Mouse (Mus musculus): Measurements from ENCODE around the gene Nuak2. TPM values are rescaled to one million over a fixed set of nuclear protein-coding genes. Genes with fewer than 3 reads are reported as not detected.
"Not testable (repeated sequence)": the region's sequence is repeated elsewhere in the genome, so short reads cannot be mapped to it uniquely, and the experiment has no call there.

Nuak2 gene
- polyA plus RNA-seq, 1 experiment from 2014 or later = 105 TPM

- not testable (repeated sequence) for H3K36me3 ChIP-seq (ENCODE audit: control insufficient read depth, insufficient read depth, low read length); H3K27ac ChIP-seq (ENCODE audit: low read depth, low read length); H3K9ac ChIP-seq (ENCODE audit: low read length); H3K9me3 ChIP-seq (ENCODE audit: control insufficient read depth, low read length); H3K4me2 ChIP-seq; ATAC-seq (ENCODE audit: low FRiP score); H3K4me1 ChIP-seq (ENCODE audit: control insufficient read depth, insufficient read depth, low read length); DNase-seq (ENCODE audit: low spot score, missing footprints); H3K4me3 ChIP-seq (ENCODE audit: low read depth, low read length); H3K27me3 ChIP-seq (ENCODE audit: control insufficient read depth, insufficient read depth, low read length)
These were observed 33.1 kb downstream of the Nuak2 start for GRCm38 (mm10) chr1:132349049-132349448.

- H3K9me3 ChIP-seq (ENCODE audit: control insufficient read depth, low read length); H3K27ac ChIP-seq (ENCODE audit: low read depth, low read length); H3K36me3 ChIP-seq (ENCODE audit: control insufficient read depth, insufficient read depth, low read length); H3K9ac ChIP-seq (ENCODE audit: low read length); H3K4me2 ChIP-seq; ATAC-seq (ENCODE audit: low FRiP score); H3K27me3 ChIP-seq (ENCODE audit: control insufficient read depth, insufficient read depth, low read length); DNase-seq (ENCODE audit: low spot score, missing footprints); H3K4me3 ChIP-seq (ENCODE audit: low read depth, low read length); H3K4me1 ChIP-seq (ENCODE audit: control insufficient read depth, insufficient read depth, low read length): not testable (repeated sequence)
- WGBS = 98% methylated on average over 3 of the region's 3 CpGs
These were observed 33.7 kb downstream of the Nuak2 start for GRCm38 (mm10) chr1:132349601-132350000.

GRCm38 (mm10) chr1:132351058-132351457 lies 35.1 kb downstream of the Nuak2 start:
- Histone ChIP-seq H3K4me1 (ENCODE audit: control insufficient read depth, insufficient read depth, low read length) (peaks cover 14% of the 10 kb centered on the region), H3K9ac (ENCODE audit: low read length) (no peak overlapping the region), H3K4me2 (no peak overlapping the region), H3K36me3 (ENCODE audit: control insufficient read depth, insufficient read depth, low read length) (no peaks in the 10 kb centered on the region), H3K9me3 (ENCODE audit: control insufficient read depth, low read length) (peaks cover 4% of the 10 kb centered on the region; the same call in 1 of the 2 replicates), H3K27ac (ENCODE audit: low read depth, low read length) (no peak overlapping the region), H3K4me3 (ENCODE audit: low read depth, low read length) (no peak overlapping the region), H3K27me3 (ENCODE audit: control insufficient read depth, insufficient read depth, low read length) (no peaks in the 10 kb centered on the region)
- DNase-seq (ENCODE audit: low spot score, missing footprints) (no peak), ATAC-seq (ENCODE audit: low FRiP score) (no peak)
- 93% methylated on average over 4 of the region's 4 CpGs for WGBS

- no peak for DNase-seq (ENCODE audit: low spot score, missing footprints)
- peaks cover 7% of the 10 kb centered on the region for H3K36me3 ChIP-seq (ENCODE audit: control insufficient read depth, insufficient read depth, low read length)
These were observed 37.5 kb downstream of the Nuak2 start for GRCm38 (mm10) chr1:132353389-132353788.

GRCm38 (mm10) chr1:132354234-132354633 lies 38.3 kb downstream of the Nuak2 start:
- H3K9ac ChIP-seq (ENCODE audit: low read length) = no peak overlapping the region; the same call in 1 of the 2 replicates
- H3K4me2 ChIP-seq = no peak overlapping the region
- H3K36me3 ChIP-seq (ENCODE audit: control insufficient read depth, insufficient read depth, low read length) = peaks cover 14% of the 10 kb centered on the region
- peaks cover 4% of the 10 kb centered on the region; the same call in 1 of the 2 replicates for H3K9me3 ChIP-seq (ENCODE audit: control insufficient read depth, low read length)
- 80% methylated on average over 9 of the region's 9 CpGs for WGBS
- ATAC-seq (ENCODE audit: low FRiP score) (no peak), DNase-seq (ENCODE audit: low spot score, missing footprints) (no peak)
- H3K27ac ChIP-seq (ENCODE audit: low read depth, low read length) = no peak overlapping the region
- H3K4me3 ChIP-seq (ENCODE audit: low read depth, low read length) = no peak overlapping the region
- H3K4me1 ChIP-seq (ENCODE audit: control insufficient read depth, insufficient read depth, low read length) = peaks cover 14% of the 10 kb centered on the region
- no peaks in the 10 kb centered on the region for H3K27me3 ChIP-seq (ENCODE audit: control insufficient read depth, insufficient read depth, low read length)

More at GRCm38 (mm10) chr1:132353389-132353788, 37.5 kb downstream of the Nuak2 start:
- H3K4me1 ChIP-seq (ENCODE audit: control insufficient read depth, insufficient read depth, low read length) = peaks cover 14% of the 10 kb centered on the region
- no peak overlapping the region for H3K4me3 ChIP-seq (ENCODE audit: low read depth, low read length)
- WGBS = 71% methylated on average over 5 of the region's 5 CpGs
- no peak overlapping the region for H3K27ac ChIP-seq (ENCODE audit: low read depth, low read length)
- H3K9me3 ChIP-seq (ENCODE audit: control insufficient read depth, low read length) = peaks cover 4% of the 10 kb centered on the region; the same call in 1 of the 2 replicates
- ATAC-seq (ENCODE audit: low FRiP score) = no peak
- no peak overlapping the region for H3K4me2 ChIP-seq
- no peak overlapping the region for H3K9ac ChIP-seq (ENCODE audit: low read length)
- no peaks in the 10 kb centered on the region for H3K27me3 ChIP-seq (ENCODE audit: control insufficient read depth, insufficient read depth, low read length)

- H3K9ac ChIP-seq (ENCODE audit: low read length) = peak overlapping the region; percentile 44
- WGBS = 49% methylated on average over 6 of the region's 6 CpGs
- peak; percentile 57; the same call in 1 of the 2 replicates for ATAC-seq (ENCODE audit: low FRiP score)
- DNase-seq (ENCODE audit: low spot score, missing footprints) = no peak
- H3K36me3 ChIP-seq (ENCODE audit: control insufficient read depth, insufficient read depth, low read length) = peaks cover 18% of the 10 kb centered on the region
- no peak overlapping the region for H3K4me2 ChIP-seq
- peaks cover 4% of the 10 kb centered on the region; the same call in 1 of the 2 replicates for H3K9me3 ChIP-seq (ENCODE audit: control insufficient read depth, low read length)
- peaks cover 14% of the 10 kb centered on the region for H3K4me1 ChIP-seq (ENCODE audit: control insufficient read depth, insufficient read depth, low read length)
- H3K4me3 ChIP-seq (ENCODE audit: low read depth, low read length) = no peak overlapping the region
- H3K27ac ChIP-seq (ENCODE audit: low read depth, low read length) = no peak overlapping the region
- no peaks in the 10 kb centered on the region for H3K27me3 ChIP-seq (ENCODE audit: control insufficient read depth, insufficient read depth, low read length)
These were observed 39.3 kb downstream of the Nuak2 start for GRCm38 (mm10) chr1:132355162-132355601.

- Histone ChIP-seq H3K27me3 (ENCODE audit: control insufficient read depth, insufficient read depth, low read length) (no peaks in the 10 kb centered on the region), H3K4me1 (ENCODE audit: control insufficient read depth, insufficient read depth, low read length) (peaks cover 14% of the 10 kb centered on the region), H3K9ac (ENCODE audit: low read length) (peak overlapping the region; percentile 44), H3K27ac (ENCODE audit: low read depth, low read length) (peak overlapping the region; percentile 51; the same call in 1 of the 2 replicates), H3K4me3 (ENCODE audit: low read depth, low read length) (no peak overlapping the region), H3K4me2 (no peak overlapping the region), H3K36me3 (ENCODE audit: control insufficient read depth, insufficient read depth, low read length) (peaks cover 23% of the 10 kb centered on the region), H3K9me3 (ENCODE audit: control insufficient read depth, low read length) (peaks cover 2% of the 10 kb centered on the region; the same call in 1 of the 2 replicates)
- WGBS = 0% methylated on average over 3 of the region's 3 CpGs
- ATAC-seq (ENCODE audit: low FRiP score) (peak; percentile 81), DNase-seq (ENCODE audit: low spot score, missing footprints) (peak; percentile 99)
These were observed 39.9 kb downstream of the Nuak2 start for GRCm38 (mm10) chr1:132355841-132356242.

GRCm38 (mm10) chr1:132356841-132357240 lies 40.9 kb downstream of the Nuak2 start:
- DNase-seq (ENCODE audit: low spot score, missing footprints) = no peak
- no peak overlapping the region for H3K4me2 ChIP-seq
- no peak overlapping the region for H3K27ac ChIP-seq (ENCODE audit: low read depth, low read length)
- H3K36me3 ChIP-seq (ENCODE audit: control insufficient read depth, insufficient read depth, low read length) = peaks cover 28% of the 10 kb centered on the region
- 83% methylated on average over 1 of the region's 1 CpGs for WGBS
- ATAC-seq (ENCODE audit: low FRiP score) = no peak
- H3K27me3 ChIP-seq (ENCODE audit: control insufficient read depth, insufficient read depth, low read length) = no peaks in the 10 kb centered on the region
- no peaks in the 10 kb centered on the region for H3K9me3 ChIP-seq (ENCODE audit: control insufficient read depth, low read length)
- peaks cover 14% of the 10 kb centered on the region for H3K4me1 ChIP-seq (ENCODE audit: control insufficient read depth, insufficient read depth, low read length)
- no peak overlapping the region for H3K9ac ChIP-seq (ENCODE audit: low read length)
- no peak overlapping the region for H3K4me3 ChIP-seq (ENCODE audit: low read depth, low read length)

- Histone ChIP-seq H3K4me3 (ENCODE audit: low read depth, low read length) (no peak overlapping the region), H3K4me2 (no peak overlapping the region), H3K36me3 (ENCODE audit: control insufficient read depth, insufficient read depth, low read length) (peaks cover 34% of the 10 kb centered on the region), H3K4me1 (ENCODE audit: control insufficient read depth, insufficient read depth, low read length) (peaks cover 6% of the 10 kb centered on the region; the same call in 1 of the 2 replicates), H3K27me3 (ENCODE audit: control insufficient read depth, insufficient read depth, low read length) (no peaks in the 10 kb centered on the region), H3K9me3 (ENCODE audit: control insufficient read depth, low read length) (no peaks in the 10 kb centered on the region), H3K27ac (ENCODE audit: low read depth, low read length) (no peak overlapping the region), H3K9ac (ENCODE audit: low read length) (no peak overlapping the region)
- DNase-seq (ENCODE audit: low spot score, missing footprints) (no peak), ATAC-seq (ENCODE audit: low FRiP score) (no peak)
- 86% methylated on average over 6 of the region's 6 CpGs for WGBS
These were observed 46.0 kb downstream of the Nuak2 start for GRCm38 (mm10) chr1:132361959-132362358.
